Mouse (Mus musculus): Measurements from ENCODE around the gene Ifitm10.

DNA sequence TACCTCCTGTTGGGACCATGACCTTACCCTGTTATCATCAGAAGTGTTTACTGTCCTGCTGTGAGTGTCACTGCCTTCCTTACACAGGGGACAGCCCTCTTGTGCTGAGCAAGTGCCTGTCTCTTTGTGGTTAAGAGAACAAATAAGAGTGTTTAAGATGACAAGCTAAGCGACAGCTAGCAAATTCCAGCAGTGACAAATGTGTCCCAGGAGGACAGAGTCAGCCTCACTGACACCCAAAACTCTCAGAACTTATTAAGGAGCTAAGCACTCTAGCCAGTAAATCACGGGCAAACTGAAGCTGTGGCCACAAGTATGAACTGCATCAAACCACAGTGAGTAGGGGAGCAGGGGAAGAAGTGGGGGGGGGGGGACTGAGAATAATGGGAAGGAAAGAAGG, 52.6 kb downstream of the Ifitm10 start:
- TF ChIP-seq CTCF (IDR thresholded peaks at IDR 0.05; ENCODE audit: extremely low read depth, insufficient read depth, insufficient read length, insufficient replicate concordance) (no peak), POLR2A (IDR thresholded peaks at IDR 0.05; ENCODE audit: low read depth, low read length) (no peak)

All from spleen, adult 2 months (tissue).